Mouse (Mus musculus): Measurements from ENCODE around the gene Cdc42ep4. TPM values are rescaled to one million over a fixed set of nuclear protein-coding genes. Genes with fewer than 3 reads are reported as not detected.

Gene Cdc42ep4
- total and polyA plus RNA-seq, 3 experiments, result 2.3 to 8.1 (median 3.4) TPM

GRCm38 (mm10) chr11:113735151-113735550 is 16.5 kb downstream of the Cdc42ep4 start:
- dilution Hi-C loops (cut with MboI; ENCODE audit: extremely low pct_ligation_motif_present, extremely low pct_unique_long_range_greater_than_20kb, low sequenced_read_pairs) (no loop called here), in situ Hi-C loops (cut with MboI; ENCODE audit: low pct_ligation_motif_present, low pct_unique_long_range_greater_than_20kb, low sequenced_read_pairs) (no loop called here)
- Histone ChIP-seq H3K4me3 (replicated peaks in 1 of 3; ENCODE audit: low read depth in 2 of 3, low read length in 2 of 3, poor library complexity in 1 of 3) (no peak overlapping the region), H3K4me2 (ENCODE audit: insufficient read depth, low read depth, poor library complexity, severe bottlenecking) (no peak overlapping the region), H3K79me2 (replicated peaks; ENCODE audit: control insufficient read depth, extremely low read depth, insufficient read depth, poor library complexity, severe bottlenecking) (no peaks in the 10 kb centered on the region), H3K9ac (ENCODE audit: insufficient read depth, low read depth) (no peak overlapping the region), H3K27ac (ENCODE audit: insufficient read depth, low read depth) (no peak overlapping the region), H3K9me3 (replicated peaks; ENCODE audit: low read length) (peaks cover 11% of the 10 kb centered on the region), H3K36me3 (replicated peaks in 1 of 2; ENCODE audit: control insufficient read depth in 1 of 2, insufficient read depth in 1 of 2, low read length in 1 of 2) (peaks cover 0 to 16% of the 10 kb centered on the region in 2 experiments), H3K27me3 (replicated peaks) (no peaks in the 10 kb centered on the region), H3K4me1 (ENCODE audit: control insufficient read depth in 1 of 2, insufficient read depth in 2 of 2) (peaks cover 3 to 34% of the 10 kb centered on the region in 2 experiments; a peak in 3 of 4 replicates)
- DNase-seq (ENCODE audit: extremely low read depth), result no peak
- TF ChIP-seq RAD21 (IDR thresholded peaks at IDR 0.05; ENCODE audit: low read depth, low read length), result no peak
- no peak for TF ChIP-seq ZKSCAN1 (IDR thresholded peaks at IDR 0.05; ENCODE audit: borderline replicate concordance, low read depth, low read length)
- TF ChIP-seq MYC (IDR thresholded peaks at IDR 0.05; ENCODE audit: low read depth, low read length), result no peak
- no peak for TF ChIP-seq ZNF384 (IDR thresholded peaks at IDR 0.05; ENCODE audit: low read depth, low read length)
- no peak for TF ChIP-seq UBTF (IDR thresholded peaks at IDR 0.05; ENCODE audit: low read depth, low read length)
- no peak for TF ChIP-seq MEF2A (IDR thresholded peaks at IDR 0.05; ENCODE audit: borderline replicate concordance, low read depth, low read length)

GRCm38 (mm10) chr11:113733631-113734364 is 17.9 kb downstream of the Cdc42ep4 start:
- Histone ChIP-seq H3K79me2 (replicated peaks; ENCODE audit: control insufficient read depth, extremely low read depth, insufficient read depth, poor library complexity, severe bottlenecking) (no peaks in the 10 kb centered on the region), H3K27me3 (replicated peaks) (no peaks in the 10 kb centered on the region), H3K27ac (ENCODE audit: insufficient read depth, low read depth) (no peak overlapping the region), H3K9ac (ENCODE audit: insufficient read depth, low read depth) (no peak overlapping the region), H3K36me3 (replicated peaks in 1 of 2; ENCODE audit: control insufficient read depth in 1 of 2, insufficient read depth in 1 of 2, low read length in 1 of 2) (peaks cover under 1 to 22% of the 10 kb centered on the region in 2 experiments), H3K4me3 (replicated peaks in 1 of 3; ENCODE audit: low read depth in 2 of 3, low read length in 2 of 3, poor library complexity in 1 of 3) (no peak overlapping the region), H3K4me1 (ENCODE audit: control insufficient read depth in 1 of 2, insufficient read depth in 2 of 2) (peaks cover 3 to 44% of the 10 kb centered on the region in 2 experiments; a peak in 3 of 4 replicates), H3K4me2 (ENCODE audit: insufficient read depth, low read depth, poor library complexity, severe bottlenecking) (no peak overlapping the region), H3K9me3 (replicated peaks; ENCODE audit: low read length) (peaks cover 11% of the 10 kb centered on the region)
- no peak for TF ChIP-seq MAFK (IDR thresholded peaks at IDR 0.05; ENCODE audit: insufficient replicate concordance, low read length)
- no peak for TF ChIP-seq ZC3H11A (IDR thresholded peaks at IDR 0.05; ENCODE audit: low read depth, low read length)
- TF ChIP-seq CTCF (conservative IDR thresholded peaks at IDR 0.05 in 1 of 2, IDR thresholded peaks at IDR 0.05 in 1 of 2; ENCODE audit: low read depth in 2 of 2, low read length in 2 of 2), result no peak
- TF ChIP-seq E2F4 (IDR thresholded peaks at IDR 0.05; ENCODE audit: insufficient replicate concordance, low read depth, low read length), result no peak
- no peak for TF ChIP-seq MYC (IDR thresholded peaks at IDR 0.05; ENCODE audit: low read depth, low read length)
- no peak for TF ChIP-seq KAT2A (IDR thresholded peaks at IDR 0.05; ENCODE audit: insufficient replicate concordance, low read length)
- TF ChIP-seq HCFC1 (IDR thresholded peaks at IDR 0.05; ENCODE audit: low read depth, low read length), result no peak
- no peak for TF ChIP-seq MAX (IDR thresholded peaks at IDR 0.05; ENCODE audit: low read length)
- TF ChIP-seq TBP (conservative IDR thresholded peaks at IDR 0.05; ENCODE audit: low read depth, low read length), result no peak
- no peak for DNase-seq (ENCODE audit: extremely low read depth)
- dilution Hi-C loops (cut with MboI; ENCODE audit: extremely low pct_ligation_motif_present, extremely low pct_unique_long_range_greater_than_20kb, low sequenced_read_pairs) (no loop called here), in situ Hi-C loops (cut with MboI; ENCODE audit: low pct_ligation_motif_present, low pct_unique_long_range_greater_than_20kb, low sequenced_read_pairs) (no loop called here)
